Mouse (Mus musculus): ENCODE measurements at regions not wholly inside any gene's neighbourhood (a gene's known extent, or its start where the extent isn't known, plus 50 kb on each side); places are given as distances from the start of the nearest gene placed in this dataset.

DNA sequence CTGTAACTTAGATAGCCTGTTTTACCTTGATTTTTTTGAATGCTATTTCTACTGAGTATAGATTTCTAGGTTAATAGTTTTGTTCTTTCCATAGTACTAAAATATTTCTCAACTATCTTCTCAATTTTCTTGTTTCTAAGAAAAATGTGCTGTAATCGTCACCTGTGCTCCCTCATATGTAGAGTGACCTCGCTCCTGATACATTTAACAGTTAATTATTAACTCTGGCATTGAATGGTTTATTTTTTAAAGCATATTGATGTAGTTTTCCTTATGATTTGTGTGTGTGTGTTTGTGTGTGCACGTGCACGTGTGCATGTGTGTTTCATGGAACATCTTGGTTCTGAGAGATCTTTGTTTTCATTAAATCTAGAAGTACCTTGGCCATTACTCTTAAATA is 158.7 kb upstream of the Gm15217 start:
- DNase-seq (ENCODE audit: low spot score in 2 of 2): no peak

DNA sequence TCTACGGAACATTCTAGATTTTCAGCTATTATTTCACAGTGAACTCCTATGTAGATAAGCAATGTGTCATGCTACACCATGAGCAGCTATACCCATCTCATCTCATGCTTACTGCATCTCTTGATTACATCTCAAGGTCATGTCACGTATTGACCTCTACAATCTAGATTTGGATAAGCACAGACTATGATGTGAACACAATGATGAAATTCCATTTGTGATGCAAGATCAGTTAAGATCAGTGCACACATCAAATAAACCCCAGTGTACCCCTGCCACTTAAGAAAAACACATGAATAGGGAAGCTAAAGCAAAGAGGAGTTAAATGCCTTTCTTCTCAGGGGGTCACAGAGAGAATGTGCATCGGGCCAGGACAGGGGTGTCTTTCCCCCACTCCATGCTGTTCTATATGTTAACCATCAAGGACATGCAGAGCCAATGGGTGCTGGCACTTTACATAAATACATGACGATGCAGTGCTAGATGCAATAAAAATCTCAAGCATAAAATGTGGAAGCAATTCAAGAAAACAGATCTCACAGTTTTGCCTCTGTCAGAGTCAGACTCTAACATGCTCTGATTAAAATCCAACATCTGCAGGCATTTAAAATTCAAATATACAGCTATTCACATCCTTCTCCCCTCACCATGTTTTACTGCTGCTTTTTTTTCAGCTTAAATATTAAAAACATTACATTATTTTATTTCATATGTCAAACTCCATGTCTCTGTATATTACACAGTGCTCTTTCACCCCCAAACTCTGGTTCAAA is 157.1 kb upstream of the Gm15217 start:
- DNase-seq (ENCODE audit: low spot score in 2 of 2): no peak

DNA sequence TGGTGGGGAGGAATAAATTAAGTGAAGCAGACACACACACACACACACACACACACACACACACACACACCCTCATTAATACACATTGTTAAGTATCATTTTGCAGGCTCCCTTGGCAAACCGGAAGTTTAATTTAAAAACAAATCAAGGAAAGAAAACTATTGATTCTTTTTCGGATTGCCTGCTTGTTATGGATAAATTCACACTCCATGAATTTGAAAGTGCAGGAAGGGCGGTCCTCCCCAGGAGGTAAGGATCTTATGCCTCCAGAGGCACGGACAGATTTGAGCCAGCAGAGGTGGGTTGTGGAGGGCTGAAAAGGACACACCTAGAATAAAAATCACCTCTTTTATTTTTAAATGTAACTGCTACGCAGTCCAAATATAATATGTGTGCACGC is 156.2 kb upstream of the Gm15217 start:
- no peak for DNase-seq (ENCODE audit: low spot score in 2 of 2)

DNA sequence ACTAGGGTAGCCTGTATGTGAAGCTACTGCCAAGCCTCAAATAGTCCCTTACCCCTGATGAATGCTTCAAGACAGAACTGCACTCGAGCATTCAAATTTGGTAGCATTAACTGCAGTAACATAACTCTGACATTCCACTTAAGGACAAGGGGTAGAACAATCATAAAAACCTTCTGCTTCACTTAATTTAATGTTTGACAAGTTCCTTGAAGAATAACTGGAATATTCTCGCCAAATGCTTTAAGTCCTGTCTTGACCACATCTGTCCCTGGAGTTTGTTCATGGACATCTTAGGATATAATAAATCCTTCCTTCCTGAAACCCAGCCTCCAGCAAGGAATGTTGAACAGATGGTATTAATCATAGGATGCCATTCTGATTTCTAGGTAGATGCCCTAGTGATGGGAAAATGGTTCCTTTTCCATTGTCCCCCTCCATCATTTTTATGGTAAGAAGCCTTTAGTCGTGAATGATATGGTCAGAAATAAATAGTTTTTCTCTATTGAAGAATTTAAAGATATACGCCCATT is 154.7 kb upstream of the Gm15217 start:
- no peak for DNase-seq (ENCODE audit: low spot score in 2 of 2)

DNA sequence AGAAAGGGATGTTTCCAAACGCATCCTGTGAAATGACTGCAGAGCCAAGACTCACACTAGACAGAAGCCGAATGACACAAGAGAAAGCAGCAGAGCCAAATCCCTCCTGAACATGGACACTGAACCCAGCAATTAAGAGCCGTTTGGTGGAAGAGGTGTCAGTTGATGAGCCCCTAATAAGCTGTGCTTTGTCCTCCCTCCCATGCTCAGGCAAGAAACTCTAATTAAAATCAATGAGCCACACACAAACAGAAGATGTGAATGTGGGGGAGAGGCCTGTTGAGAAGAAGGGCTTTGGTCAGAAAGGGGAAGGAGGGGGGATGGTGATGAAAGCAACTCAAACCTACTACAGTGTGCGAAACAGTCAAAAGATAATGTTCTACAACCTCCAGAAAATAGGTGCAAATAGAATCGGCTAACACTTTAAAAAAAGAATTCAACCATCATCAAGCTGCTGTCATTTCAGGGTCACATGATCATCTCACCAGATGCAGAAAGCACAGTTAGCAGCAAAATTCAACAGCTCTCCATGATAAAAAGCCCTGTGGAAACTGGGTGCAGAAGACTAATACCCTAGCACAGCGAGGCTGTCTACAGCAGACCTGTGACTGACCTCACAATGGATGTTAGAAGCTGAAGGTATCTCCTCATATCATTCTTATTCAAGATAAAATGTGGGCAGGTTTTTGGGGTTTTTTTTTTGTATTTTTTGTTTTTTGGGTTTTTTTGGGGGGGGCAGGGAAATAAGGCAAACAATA is 153.2 kb upstream of the Gm15217 start:
- DNase-seq (ENCODE audit: low spot score in 2 of 2): no peak

DNA sequence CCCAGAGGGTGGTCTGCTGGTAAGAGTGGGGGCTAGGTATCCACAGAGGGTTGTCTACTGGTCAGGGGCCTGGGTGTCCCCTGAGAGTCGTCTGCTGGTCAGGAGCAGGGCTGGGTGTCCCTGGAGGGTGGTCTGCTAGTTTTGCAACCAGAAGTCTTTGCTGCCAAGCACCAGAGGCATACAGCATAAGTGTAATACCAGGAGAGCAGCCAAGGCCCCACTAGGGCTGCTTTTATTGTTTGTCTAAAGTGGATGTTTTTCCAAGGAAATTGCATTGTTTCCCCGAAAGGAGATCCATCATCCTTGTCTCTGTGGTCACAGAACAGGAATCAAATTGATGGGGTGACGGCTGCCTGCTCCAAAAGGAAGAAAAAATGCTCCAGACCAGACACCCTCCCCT is 145.2 kb upstream of the Gm15217 start:
- no peak for DNase-seq (ENCODE audit: low spot score in 2 of 2)

DNA sequence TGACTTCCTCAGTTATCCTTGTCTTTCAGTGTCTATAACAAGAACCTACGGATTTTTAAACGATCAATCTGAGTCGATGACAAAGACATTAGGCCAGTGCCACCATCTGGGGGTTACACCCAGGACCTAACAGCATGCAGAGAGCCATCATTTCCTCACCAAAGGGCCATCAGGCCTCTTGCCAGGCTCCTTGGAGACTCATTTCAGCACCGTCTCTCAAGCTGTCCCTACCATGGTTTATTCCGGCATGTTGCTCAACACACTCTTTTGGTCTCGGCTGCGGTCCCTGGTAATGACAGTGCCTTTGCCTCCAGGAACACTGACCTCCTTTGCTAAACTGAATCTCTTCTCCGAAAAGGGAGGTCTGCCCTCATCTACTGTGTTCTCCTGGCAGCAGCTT is 144.4 kb upstream of the Gm15217 start:
- no peak for DNase-seq (ENCODE audit: low spot score in 2 of 2)

DNA sequence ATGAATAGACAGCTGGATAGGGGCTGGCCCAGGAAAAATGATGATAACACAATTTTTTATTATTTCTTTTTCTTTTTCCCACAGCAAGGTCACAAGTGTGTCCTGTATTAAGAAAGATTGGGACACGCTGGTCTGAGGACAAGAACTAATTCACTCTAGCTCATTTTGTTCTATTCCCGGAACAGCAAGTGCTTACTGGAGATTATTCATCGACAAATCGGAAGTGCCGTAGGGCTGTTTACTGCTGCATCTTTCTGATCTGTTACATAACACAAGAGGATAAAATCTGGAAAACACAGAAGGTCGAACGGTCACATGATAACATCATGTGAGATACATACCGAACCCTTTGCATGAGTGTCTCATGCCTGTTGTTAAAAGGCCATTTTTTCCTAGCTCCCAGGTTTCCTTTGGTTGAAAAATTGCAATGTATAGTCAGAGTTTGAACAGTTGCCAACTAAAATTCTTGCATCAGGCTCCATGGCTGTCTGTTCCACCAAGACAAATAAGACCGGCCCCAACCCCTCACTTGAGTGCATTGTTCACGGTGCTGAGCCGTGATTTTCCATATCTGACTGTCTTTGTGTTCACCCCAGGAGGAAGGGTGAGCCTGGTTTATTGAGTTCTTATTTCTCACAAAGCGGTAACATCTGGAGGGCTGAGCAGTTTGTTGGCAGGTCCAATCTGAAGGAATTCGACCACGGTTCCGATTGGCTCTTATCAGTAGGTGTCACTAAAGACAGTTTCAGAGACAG is 139.0 kb upstream of the Gm15217 start:
- peak in 1 of 2 experiments; percentile 9 for DNase-seq (ENCODE audit: low spot score in 2 of 2)

DNA sequence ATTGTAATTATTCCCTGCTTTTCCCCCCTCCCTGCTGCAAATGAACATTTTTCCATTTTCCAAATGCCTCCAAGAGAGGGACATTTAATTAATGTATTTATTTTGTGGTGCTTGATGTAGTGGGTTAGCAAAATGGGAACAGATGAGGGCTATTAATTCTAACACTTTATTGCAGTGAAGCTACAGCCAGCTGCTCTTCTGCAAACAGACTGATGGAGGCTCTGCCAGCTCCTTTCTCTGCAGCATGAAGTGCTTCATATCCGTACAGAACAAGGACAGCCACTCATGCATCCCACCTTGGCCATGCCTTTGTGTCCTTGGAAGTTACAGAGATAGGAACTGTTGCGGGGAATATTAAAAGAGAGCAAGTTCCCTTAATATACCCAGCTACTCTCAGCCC is 138.3 kb upstream of the Gm15217 start:
- DNase-seq (ENCODE audit: low spot score in 2 of 2): no peak

DNA sequence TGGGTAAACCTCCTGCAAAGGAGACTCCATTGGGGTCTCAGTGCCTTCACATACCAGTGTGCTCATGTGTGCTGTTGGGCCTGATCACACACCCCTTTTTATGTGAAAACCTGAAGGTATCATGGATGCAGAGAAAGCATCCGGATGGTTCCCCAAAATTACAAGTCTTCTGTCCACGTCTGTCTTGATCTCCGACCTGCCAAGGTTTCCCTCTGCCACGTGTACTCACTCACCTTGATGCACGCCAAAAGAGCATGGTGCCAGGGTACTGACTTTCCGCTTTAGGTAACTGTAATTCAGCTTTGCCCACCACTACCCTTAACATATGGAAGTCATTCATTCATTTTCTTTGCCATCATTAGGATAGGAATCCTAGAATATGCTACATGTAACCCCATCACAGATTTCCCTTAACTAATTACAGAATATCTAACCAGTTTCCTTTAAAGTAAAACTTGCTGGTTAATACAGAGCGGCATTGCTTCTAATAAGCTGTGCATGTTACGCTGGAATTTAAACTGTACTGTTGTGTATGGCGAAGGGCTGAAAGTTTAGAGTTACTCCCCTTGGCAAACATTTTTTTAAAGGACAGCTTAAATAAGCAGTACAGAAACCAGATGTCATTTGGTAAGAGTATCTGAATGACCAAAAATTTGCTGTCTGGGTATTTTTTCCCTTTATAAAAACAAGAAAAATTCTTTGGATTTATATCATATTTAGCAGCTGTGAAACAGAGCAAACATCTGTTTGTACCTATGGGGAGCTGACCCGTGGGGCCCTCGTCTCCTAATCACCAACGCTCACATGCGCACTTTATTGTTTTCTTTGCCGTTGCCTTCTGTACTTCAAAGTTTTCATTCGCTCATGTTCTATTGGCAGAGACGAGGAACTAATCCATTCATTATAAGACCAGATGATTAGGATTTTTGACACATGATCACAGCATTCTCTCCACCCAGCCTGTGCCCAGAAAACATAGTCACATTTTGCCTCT is 131.4 kb upstream of the Gm15217 start:
- DNase-seq (ENCODE audit: low spot score in 2 of 2): peak in 1 of 2 experiments; percentile 23

DNA sequence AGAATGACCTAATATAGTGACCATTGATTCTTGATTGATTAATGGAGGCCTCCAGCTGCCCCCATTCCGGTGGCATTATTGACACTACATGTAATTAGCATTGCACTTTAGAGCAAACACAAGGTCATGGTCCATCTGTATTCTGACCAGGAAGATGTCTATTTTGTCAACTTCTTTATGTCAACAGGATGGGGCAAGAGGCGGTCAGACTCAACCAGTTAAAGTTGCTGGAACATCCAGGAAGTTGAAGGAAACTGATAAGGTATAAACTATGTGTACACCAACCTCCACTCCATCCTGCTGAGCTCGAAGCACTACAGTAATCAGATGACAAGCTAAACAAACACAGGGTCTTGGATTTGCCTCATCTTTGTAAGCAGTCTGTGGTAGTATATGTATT is 130.1 kb upstream of the Gm15217 start:
- DNase-seq (ENCODE audit: low spot score in 2 of 2): no peak

DNA sequence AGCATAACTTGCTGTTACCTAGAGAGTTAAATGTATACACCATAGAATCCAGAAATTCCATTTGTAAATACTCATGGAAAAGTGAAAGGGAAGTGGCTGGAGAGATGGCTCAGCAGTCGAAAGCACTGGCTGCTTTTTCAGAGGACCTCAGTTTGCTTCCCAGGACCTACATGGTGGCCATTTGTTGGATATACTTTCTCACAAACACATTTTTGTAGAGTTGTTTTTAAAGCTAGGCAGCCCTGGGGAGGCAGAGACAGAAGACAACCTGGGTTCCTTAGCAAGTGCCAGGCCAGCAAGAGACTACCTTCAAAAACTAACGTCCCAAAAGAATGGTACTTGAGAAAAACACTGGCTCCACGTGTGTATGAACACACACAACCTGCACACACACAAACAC is 124.0 kb upstream of the Gm15217 start:
- DNase-seq (ENCODE audit: low spot score in 2 of 2): no peak

DNA sequence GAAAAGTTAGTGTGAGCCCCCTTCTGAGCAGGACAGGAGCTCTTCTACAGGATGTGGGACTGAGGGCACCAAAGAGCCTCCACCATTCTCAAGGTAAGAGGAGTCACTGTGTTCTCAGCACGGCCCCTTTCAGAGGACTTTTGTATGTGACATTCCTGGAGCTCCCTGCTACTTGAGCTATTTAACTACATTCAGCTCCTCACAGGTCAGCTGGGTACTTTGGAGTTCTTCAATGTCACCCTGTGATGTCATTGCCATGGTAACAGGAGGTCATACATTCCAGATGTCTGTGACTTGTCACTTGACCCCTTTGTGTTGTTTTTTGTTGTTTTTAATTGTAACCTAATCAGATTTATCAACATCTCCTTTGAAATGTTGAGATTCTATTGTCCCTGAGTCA is 122.9 kb upstream of the Gm15217 start:
- DNase-seq (ENCODE audit: low spot score in 2 of 2): no peak

DNA sequence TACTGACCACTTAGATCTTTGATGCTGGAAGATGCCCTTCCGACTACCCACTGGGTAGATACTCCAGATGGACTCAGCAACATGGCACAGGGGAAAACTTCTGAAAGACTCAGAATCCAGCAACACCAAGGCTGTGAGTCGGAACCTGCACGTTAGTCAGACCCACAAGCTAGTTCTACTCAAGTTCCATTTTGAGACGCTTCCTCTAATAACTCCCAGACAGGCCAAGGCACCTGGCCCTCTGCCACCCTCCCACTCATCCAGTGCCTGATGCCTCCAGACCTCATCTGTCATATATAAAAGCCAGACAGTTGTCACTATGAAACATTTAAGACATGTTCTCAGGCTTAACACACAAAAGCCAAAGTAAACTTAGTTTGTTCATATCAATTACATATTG is 121.9 kb upstream of the Gm15217 start:
- DNase-seq (ENCODE audit: low spot score in 2 of 2): no peak

DNA sequence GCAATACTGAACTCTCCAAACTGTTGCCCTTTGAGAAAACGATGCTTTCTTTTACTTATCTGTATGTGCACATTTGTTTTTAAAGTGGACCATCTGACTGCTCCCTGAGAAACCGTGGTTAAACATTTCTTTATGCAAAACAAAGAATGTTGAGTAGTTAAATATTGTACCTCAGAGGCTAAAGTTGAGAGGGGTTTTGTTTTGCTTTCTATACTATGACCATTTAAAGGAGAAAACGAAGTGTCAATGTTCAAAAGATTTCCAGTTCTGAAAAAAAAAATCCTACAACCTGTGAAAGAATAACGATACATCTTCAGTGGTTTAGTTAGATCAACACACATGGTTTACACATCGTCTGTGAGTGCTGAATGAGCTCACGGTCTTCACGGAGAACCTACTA is 120.7 kb upstream of the Gm15217 start:
- DNase-seq (ENCODE audit: low spot score in 2 of 2): no peak

DNA sequence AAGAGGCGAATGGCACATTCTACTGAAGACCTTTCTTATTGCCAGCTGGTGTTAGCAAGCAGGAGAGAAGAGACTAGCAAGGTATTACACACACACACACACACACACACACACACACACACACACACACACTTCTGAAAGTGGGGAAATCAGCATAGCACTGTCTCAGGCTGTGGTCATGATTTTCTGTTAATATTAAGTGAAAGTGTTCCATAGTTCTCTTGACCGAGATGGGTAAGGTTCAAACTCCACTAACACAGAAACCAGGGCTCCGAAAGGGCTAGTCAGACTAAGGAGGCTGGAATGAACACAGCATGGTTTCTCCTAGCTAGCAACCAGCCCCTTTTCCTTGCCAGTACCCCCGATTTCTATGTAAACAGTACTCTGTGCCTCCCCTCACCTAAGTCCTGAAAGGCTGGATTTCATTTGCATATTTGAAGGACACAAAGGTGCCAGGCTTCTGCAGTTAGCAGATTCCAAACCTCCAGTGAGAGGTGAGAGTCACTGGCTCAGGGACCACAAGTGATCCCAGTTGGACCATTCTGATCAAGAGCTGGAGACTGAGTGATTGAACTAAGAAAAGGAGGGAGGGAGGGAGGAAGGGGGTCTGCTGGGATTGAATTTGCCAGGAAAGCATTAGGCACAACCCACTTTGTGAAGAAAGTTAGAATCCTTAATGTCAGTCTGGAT is 118.8 kb upstream of the Gm15217 start:
- DNase-seq (ENCODE audit: low spot score in 2 of 2): no peak

DNA sequence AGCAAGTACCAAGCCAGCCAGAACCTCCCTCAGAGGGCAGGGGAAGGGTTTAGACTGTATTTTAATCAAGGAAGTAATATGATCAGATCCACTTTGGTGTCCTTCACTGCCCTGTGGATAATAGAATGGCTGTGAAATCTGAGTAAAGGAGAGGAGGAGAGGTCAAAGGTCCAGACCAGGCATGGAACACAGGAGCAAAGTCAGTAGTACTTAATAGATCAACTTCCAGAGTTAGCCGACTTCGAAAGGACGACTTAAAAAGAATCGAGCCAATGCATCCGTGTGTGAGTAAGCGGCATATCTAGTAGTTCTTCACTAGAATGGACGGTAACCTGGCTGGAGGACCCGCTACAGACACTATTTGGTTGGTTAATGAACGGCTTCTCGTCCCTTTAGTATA is 103.8 kb upstream of the Gm15217 start:
- no peak for DNase-seq (ENCODE audit: low spot score in 2 of 2)

DNA sequence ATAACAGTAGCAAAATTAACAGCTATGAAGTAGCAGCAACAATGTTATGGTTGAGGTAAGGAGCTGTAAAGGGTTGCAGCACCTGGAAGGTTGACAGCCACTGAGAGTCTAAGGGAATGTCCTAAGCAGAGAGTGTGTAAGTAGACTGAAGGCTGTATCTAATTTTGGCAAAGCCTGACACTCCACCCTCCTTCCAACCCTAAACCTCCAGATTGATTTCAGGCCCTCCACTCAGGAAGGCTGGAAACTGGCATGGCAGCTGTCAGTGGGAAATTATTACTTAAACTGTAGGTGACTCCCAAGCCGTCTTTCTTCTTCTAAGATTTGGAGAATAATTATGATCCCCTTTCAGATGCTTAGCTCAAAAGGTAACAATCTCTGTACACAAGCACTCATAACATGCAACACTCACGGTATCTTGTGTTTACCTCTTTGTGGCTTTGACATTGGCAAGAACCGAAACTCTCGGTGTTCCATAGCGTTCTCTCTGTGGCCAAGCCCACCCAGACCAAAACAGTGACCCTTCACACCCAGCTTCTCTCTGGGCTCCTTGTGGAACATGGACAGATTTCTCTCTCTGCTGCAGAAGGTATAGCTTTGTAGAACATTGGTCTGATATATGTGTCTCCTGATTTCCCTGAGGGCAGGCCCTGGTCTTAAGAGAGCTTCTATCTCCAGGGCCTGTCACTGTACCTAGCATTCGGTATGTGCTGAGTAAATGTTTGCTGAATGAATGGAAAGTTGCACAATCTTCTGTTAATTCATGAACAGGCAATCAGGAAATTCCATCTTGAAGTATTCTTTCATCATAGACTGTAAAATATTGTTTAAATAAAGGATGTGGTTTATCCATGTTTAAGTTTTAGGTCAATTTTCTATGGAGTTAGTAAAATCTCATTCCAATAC is 102.0 kb upstream of the Gm15217 start:
- no peak for DNase-seq (ENCODE audit: low spot score in 2 of 2)
